Mouse (Mus musculus) neutrophil, adult 5-6 weeks (primary cell): ENCODE data around the gene Epc2. TPM values are rescaled to one million over a fixed set of nuclear protein-coding genes. Genes with fewer than 3 reads are reported as not detected.

Source experiments
- total RNA-seq: library from RNA; stranded (forward); fragments of 200-1000 nt; gene quantifications from 2 replicates; pipeline ENCODE4 v1.2.3, GENCODE M21; 2017

The Epc2 gene
- total RNA-seq, 1 experiment from 2014 or later, result 83.7 TPM

Other genes with a start within 250 kb of the Epc2 start
- 1.0 and 2.1 TPM in 2 replicates for gene Kif5c, start 167.8 kb downstream of the Epc2 start, total RNA-seq